Mouse (Mus musculus) G1E (cell line): ENCODE results near the gene Ugt1a6b. TPM values are rescaled to one million over a fixed set of nuclear protein-coding genes. Genes with fewer than 3 reads are reported as not detected.

Experiments used
- ATAC-seq: 2 replicates; pipeline ENCODE4 v1.8.0; 2016; ENCODE audit warnings: mild to moderate bottlenecking; ENCODE audit not compliant: insufficient number of reproducible peaks, poor library complexity, low FRiP score, severe bottlenecking; ENCODE audit errors: extremely low read depth
- DNase-seq: peaks from one replicate; pipeline ENCODE4 v3.0.0; 2012; ENCODE audit warnings: low spot score
- H3K27me3 ChIP-seq: 2 replicates; pipeline ENCODE4 v1.6.1; 2012; ENCODE audit warnings: mild to moderate bottlenecking, low read length, inconsistent platforms; ENCODE audit not compliant: insufficient read depth
- H3K36me3 ChIP-seq: replicated peaks from 2 replicates; pipeline ENCODE3; 2012; ENCODE audit warnings: mild to moderate bottlenecking, inconsistent platforms
- H3K4me1 ChIP-seq: 2 replicates; pipeline ENCODE4 v1.6.1; 2012; ENCODE audit warnings: low read depth, low read length, inconsistent platforms, mixed read lengths; ENCODE audit not compliant: insufficient read depth
- H3K4me3 ChIP-seq: 2 replicates; pipeline ENCODE4 v1.5.1; 2012; ENCODE audit warnings: low read depth, mild to moderate bottlenecking, inconsistent platforms, low read length, moderate library complexity, mixed read lengths
- H3K9me3 ChIP-seq: replicated peaks from 2 replicates; pipeline ENCODE4 v1.6.1; 2012; ENCODE audit warnings: inconsistent platforms
- CTCF ChIP-seq: IDR thresholded peaks from 2 replicates; pipeline ENCODE4 v1.5.1; 2012; ENCODE audit warnings: low read depth, low read length, inconsistent platforms, mixed read lengths
- GATA1 ChIP-seq: IDR thresholded peaks from 2 replicates; pipeline ENCODE4 v1.6.1; 2012; ENCODE audit warnings: borderline replicate concordance, low read length, inconsistent platforms, mixed read lengths
- GATA2 ChIP-seq: IDR thresholded peaks from 2 replicates; pipeline ENCODE4 v1.6.1; 2012; ENCODE audit warnings: low read depth, low read length, inconsistent platforms, borderline replicate concordance
- POLR2AphosphoS5 ChIP-seq: IDR thresholded peaks from 2 replicates; pipeline ENCODE4 v1.6.1; 2012; ENCODE audit warnings: low read depth, low read length, inconsistent platforms; ENCODE audit not compliant: insufficient replicate concordance
- TAL1 ChIP-seq: conservative IDR thresholded peaks from 2 replicates; pipeline ENCODE4 v1.6.1; 2012; ENCODE audit warnings: low read depth, low read length, inconsistent platforms, mixed read lengths
- polyA plus RNA-seq: library from polyadenylated mRNA; stranded (reverse); fragments of >175 nt; gene quantifications from 2 replicates; pipeline ENCODE4 v1.2.3, GENCODE M21; 2012
- total RNA-seq, 2 experiments: library from RNA; stranded (forward) in 1 of 2; stranded (reverse) in 1 of 2; fragments of 200-1000 nt in 1 of 2; fragments of >200 nt in 1 of 2; fragmentation: Nextera tagmentation in 1 of 2; gene quantifications; 2 replicates each; pipeline ENCODE4 v1.2.3; 2014 to 2017

The Ugt1a6b gene
- total and polyA plus RNA-seq, 3 experiments = 0.27 TPM; not detected in 2

DNA sequence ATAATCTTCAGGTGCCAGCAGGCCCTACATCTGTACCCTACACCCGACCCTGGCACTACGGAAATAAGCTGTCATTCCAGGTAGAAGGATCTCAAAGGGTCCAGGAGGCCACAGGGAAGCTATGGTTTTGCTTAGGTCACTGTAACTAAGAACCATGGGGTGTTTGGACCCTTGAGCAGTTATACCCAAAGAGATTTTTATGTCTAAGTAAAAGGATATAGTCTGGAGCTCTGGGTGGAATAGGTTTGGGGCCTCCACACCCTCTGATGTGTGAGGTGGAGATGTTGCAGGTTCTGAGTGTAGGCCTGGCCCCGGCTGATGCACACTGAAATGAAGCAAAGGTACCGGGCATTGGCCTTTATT, 131.2 kb downstream of the Ugt1a6b start:
- Histone ChIP-seq H3K36me3 (no peaks in the 10 kb centered on the region), H3K4me1 (no peaks in the 10 kb centered on the region), H3K27me3 (peaks cover 9% of the 10 kb centered on the region; the same call in 1 of the 2 replicates), H3K4me3 (no peak overlapping the region), H3K9me3 (peaks cover 2% of the 10 kb centered on the region; the same call in 1 of the 2 replicates)
- ATAC-seq = no peak
- TF ChIP-seq TAL1 (no peak), GATA1 (no peak), GATA2 (no peak), POLR2AphosphoS5 (no peak), CTCF (no peak)
- no peak for DNase-seq

DNA sequence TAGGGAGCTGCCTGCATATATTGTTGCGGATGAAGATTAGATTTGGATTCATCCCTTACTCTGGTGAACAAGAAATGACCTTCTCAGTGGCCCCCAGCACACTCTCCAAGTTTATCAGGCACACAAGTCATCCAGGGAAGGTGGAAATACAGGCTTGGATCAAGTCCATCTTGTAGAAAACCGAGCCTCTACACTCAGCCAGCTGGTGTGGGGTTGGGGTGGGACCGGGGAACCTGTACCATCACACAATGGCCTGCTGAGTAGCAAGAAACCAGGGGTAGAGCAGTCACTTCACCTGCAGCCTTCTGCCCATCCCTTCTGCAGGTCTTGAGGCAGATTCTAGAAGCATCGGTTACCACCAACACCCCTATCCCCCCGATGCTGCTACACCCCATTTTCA, 131.6 kb downstream of the Ugt1a6b start:
- Histone ChIP-seq H3K4me1 (no peaks in the 10 kb centered on the region), H3K9me3 (peaks cover 2% of the 10 kb centered on the region; the same call in 1 of the 2 replicates), H3K36me3 (no peaks in the 10 kb centered on the region), H3K27me3 (peaks cover 9% of the 10 kb centered on the region; the same call in 1 of the 2 replicates), H3K4me3 (no peak overlapping the region)
- ATAC-seq = no peak
- DNase-seq = no peak
- TF ChIP-seq POLR2AphosphoS5 (no peak), TAL1 (no peak), CTCF (no peak), GATA1 (no peak), GATA2 (no peak)

DNA sequence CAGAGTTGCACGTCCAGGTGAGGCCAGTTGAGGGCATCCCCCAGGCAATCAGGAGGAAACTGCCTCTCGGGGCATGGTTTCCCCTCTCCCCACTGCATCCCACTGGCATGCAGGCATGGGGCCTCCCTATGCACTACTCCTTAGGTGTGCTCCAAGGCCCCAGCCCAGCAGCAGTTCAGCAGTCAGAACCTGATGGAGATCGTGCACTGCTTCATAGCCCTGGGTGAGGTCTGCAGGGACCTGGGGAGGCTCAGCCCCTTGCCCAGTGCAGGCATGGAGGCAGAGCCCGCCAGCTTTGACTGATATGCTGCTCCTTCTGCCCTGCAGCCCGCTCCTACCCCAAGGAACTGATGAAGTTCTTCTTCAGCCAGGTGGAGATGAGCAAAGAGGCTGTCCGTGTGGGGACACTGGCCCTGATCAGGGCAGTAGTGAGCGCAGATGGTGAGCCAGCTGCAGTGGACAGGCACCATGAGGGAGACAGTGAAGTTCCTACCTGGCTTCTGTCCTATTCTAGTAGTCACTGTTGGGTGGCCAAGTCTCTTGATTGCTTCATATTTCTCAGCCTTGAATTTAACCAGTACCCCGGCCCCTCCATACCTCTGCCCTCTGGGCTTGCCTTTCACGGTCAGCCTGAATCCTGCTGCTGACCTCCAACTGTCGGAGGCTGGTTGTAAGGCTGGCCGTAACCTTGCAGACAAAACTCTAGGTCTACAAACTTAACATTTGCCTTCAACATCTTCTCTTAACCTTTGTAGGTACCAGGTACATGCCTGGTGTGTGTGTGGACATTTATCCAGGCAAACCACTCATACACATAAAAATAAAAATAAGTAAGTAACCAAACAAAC, 132.2 kb downstream of the Ugt1a6b start:
- Histone ChIP-seq H3K27me3 (peaks cover 9% of the 10 kb centered on the region; the same call in 1 of the 2 replicates), H3K4me1 (no peaks in the 10 kb centered on the region), H3K36me3 (no peaks in the 10 kb centered on the region), H3K4me3 (no peak overlapping the region), H3K9me3 (peaks cover 2% of the 10 kb centered on the region; the same call in 1 of the 2 replicates)
- ATAC-seq (no peak), DNase-seq (no peak)
- TF ChIP-seq TAL1 (no peak), GATA1 (no peak), GATA2 (no peak)

DNA sequence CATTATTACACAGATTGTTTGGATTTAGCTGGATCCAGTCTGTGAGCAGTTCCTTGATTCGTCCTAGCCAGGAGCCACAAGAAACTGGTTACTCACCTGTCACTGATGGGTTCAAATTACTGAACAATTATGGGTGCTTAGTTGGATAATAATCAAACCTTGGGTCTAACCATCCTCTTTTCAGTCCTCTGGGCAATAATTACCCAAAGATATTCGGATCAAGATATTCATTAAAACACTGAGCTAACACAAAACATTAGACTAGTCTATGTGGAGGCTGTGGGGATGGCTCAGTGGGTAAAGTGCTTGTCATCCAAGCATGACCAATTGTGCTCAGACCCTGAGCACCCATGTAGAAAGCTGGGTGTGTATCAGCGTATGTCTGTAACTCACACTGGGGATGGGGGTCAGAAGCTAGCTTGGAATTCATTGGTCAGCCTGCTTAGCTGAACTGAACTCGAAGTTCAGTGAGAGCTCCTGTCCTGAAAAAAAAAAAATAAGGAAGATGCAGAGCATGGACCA, 132.9 kb downstream of the Ugt1a6b start:
- TF ChIP-seq TAL1 (no peak), CTCF (no peak), POLR2AphosphoS5 (no peak), GATA1 (no peak), GATA2 (no peak)
- Histone ChIP-seq H3K4me3 (no peak overlapping the region), H3K27me3 (peaks cover 9% of the 10 kb centered on the region; the same call in 1 of the 2 replicates), H3K36me3 (no peaks in the 10 kb centered on the region), H3K4me1 (no peaks in the 10 kb centered on the region), H3K9me3 (peaks cover 2% of the 10 kb centered on the region; the same call in 1 of the 2 replicates)
- DNase-seq (no peak), ATAC-seq (no peak)

DNA sequence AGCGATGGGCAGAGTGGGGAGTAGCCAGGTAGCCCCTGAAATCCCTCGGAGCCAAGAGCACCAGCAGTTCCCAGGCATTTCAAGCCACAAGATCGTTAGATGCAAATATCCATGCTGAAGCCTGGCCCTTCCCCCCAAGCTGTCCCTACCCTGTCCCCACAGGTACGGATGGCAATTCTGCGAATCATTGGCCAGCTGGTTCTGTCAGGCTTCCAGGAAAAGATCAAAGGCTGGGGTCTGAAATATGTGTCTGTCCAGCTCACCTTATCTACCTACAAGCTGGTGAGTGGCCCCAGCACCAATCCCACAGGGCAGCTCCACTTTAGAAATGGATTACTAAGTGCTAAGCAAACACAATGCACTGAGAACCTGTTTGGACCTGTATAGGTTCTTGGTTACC, 134.3 kb downstream of the Ugt1a6b start:
- no peaks in the 10 kb centered on the region for H3K4me1 ChIP-seq
- TF ChIP-seq CTCF (0 out of 2 replicates have a peak, but pooled peaks have one; percentile 1), GATA2 (no peak), GATA1 (no peak)
- no peak overlapping the region for H3K4me3 ChIP-seq
- H3K36me3 ChIP-seq = no peaks in the 10 kb centered on the region
- H3K27me3 ChIP-seq = peaks cover 9% of the 10 kb centered on the region; the same call in 1 of the 2 replicates
- peaks cover 2% of the 10 kb centered on the region; the same call in 1 of the 2 replicates for H3K9me3 ChIP-seq
- no peak for ATAC-seq
- no peak for DNase-seq

DNA sequence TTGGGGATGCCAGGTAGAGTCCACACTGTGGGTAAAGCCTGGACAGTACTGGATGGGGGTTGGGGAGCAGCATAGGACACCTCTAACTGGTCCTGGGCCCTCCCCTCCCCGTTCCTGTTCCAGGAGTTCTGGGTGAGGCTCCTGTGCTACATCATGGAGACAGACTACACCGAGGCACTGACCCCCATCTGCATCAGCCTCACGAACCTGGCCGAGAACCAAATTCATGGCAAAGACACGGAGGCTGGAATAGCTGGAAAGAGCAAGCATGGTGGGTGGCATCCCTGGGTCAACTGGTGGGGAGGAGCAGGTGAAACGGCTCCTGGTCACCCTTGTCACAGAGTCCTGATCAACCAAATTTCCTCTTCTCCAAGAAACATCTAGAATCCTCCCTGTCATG, 135.7 kb downstream of the Ugt1a6b start:
- H3K36me3 ChIP-seq = no peaks in the 10 kb centered on the region
- H3K4me3 ChIP-seq = no peak overlapping the region
- ATAC-seq (no peak), DNase-seq (no peak)
- H3K27me3 ChIP-seq = peaks cover 12% of the 10 kb centered on the region; the same call in 1 of the 2 replicates
- H3K4me1 ChIP-seq = no peaks in the 10 kb centered on the region
- TF ChIP-seq GATA2 (no peak), TAL1 (no peak), CTCF (no peak; the same call in 1 of the 2 replicates), GATA1 (no peak)
- H3K9me3 ChIP-seq = peaks cover 3% of the 10 kb centered on the region; the same call in 1 of the 2 replicates
